Mouse (Mus musculus) NIH3T3 (cell line): ENCODE data around the gene Cd300lg.

Source experiments
- DNase-seq: peaks from one replicate; pipeline ENCODE4 v3.0.0-alpha.2; 2012; ENCODE audit warnings: low read depth

Cd300lg gene

GRCm38 (mm10) chr11:102041350-102041949 is at the start of gene Cd300lg:
Cd300lg (plus strand) TSS chr11:102041509.
- DNase-seq: no peak

- no peak for DNase-seq
Observed at GRCm38 (mm10) chr11:101991813-101992212, 49.5 kb upstream of the Cd300lg start.

GRCm38 (mm10) chr11:101992411-101992810 is 48.9 kb upstream of the Cd300lg start:
- DNase-seq: no peak

GRCm38 (mm10) chr11:101994100-101994499 is 47.2 kb upstream of the Cd300lg start:
- no peak for DNase-seq

GRCm38 (mm10) chr11:101995938-101996337 is 45.4 kb upstream of the Cd300lg start:
- no peak for DNase-seq

- peak; percentile 58 for DNase-seq
Observed at GRCm38 (mm10) chr11:101998258-101998657, 43.1 kb upstream of the Cd300lg start.

GRCm38 (mm10) chr11:101999466-101999865 is 41.8 kb upstream of the Cd300lg start:
- DNase-seq: no peak

- no peak for DNase-seq
Observed at GRCm38 (mm10) chr11:102004251-102004650, 37.1 kb upstream of the Cd300lg start.

GRCm38 (mm10) chr11:102006271-102006670 is 35.0 kb upstream of the Cd300lg start:
- DNase-seq: no peak

GRCm38 (mm10) chr11:102006688-102007087 is 34.6 kb upstream of the Cd300lg start:
- no peak for DNase-seq

- DNase-seq: no peak
Observed at GRCm38 (mm10) chr11:102008372-102008771, 32.9 kb upstream of the Cd300lg start.

GRCm38 (mm10) chr11:102008954-102009637 is 32.2 kb upstream of the Cd300lg start:
- DNase-seq: no peak

- no peak for DNase-seq
Observed at GRCm38 (mm10) chr11:102010140-102010539, 31.2 kb upstream of the Cd300lg start.

GRCm38 (mm10) chr11:102011510-102011909 is 29.8 kb upstream of the Cd300lg start:
- no peak for DNase-seq

- no peak for DNase-seq
Observed at GRCm38 (mm10) chr11:102013201-102013600, 28.1 kb upstream of the Cd300lg start.

- no peak for DNase-seq
Observed at GRCm38 (mm10) chr11:102015472-102015871, 25.8 kb upstream of the Cd300lg start.

- DNase-seq: no peak
Observed at GRCm38 (mm10) chr11:102016136-102016535, 25.2 kb upstream of the Cd300lg start.

GRCm38 (mm10) chr11:102019736-102020135 is 21.6 kb upstream of the Cd300lg start:
- no peak for DNase-seq

GRCm38 (mm10) chr11:102021196-102021595 is 20.1 kb upstream of the Cd300lg start:
- no peak for DNase-seq

GRCm38 (mm10) chr11:102023406-102023805 is 17.9 kb upstream of the Cd300lg start:
- DNase-seq: no peak

- DNase-seq: no peak
Observed at GRCm38 (mm10) chr11:102024084-102024758, 17.1 kb upstream of the Cd300lg start.

- DNase-seq: no peak
Observed at GRCm38 (mm10) chr11:102024875-102025274, 16.4 kb upstream of the Cd300lg start.

GRCm38 (mm10) chr11:102025354-102025753 is 16.0 kb upstream of the Cd300lg start:
- DNase-seq: no peak
